Mouse (Mus musculus): ENCODE results near the gene D17H6S53E.
A peak's percentile ranks its signal among the peaks of the same experiment; 100 is the strongest.

DNA sequence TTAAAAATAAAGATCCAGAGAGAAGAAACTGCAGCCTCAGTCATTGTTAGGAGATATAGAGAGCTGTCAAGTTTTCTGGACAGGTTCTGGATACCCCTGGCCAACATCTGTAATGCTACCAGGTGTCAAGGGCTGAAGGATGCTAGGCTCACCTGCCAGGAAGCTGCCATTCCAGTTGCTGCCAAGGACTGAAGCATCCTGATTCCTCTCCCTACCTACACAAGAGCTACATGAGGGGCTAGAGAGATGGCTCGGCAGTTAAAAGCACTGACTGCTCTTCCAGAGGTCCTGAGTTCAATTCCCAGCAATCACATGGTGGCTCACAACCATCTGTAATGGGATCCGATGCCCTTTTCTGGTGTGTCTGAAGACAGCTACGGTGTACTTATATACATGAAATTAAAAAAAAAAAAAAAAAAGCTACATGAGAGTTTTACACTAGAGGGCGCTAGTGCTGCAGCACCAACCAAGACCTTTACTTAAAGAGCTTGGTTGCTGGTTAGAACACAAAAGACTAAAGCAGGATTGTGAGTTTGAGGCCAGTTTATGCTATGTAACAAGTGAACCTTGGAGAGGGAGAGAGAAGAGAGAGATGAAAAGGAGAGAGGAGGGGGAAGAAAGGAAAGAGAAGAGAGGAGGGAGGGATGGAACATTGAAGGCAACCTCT lies 42.5 kb downstream of the D17H6S53E start:
- TF ChIP-seq CTCF (IDR thresholded peaks at IDR 0.05; ENCODE audit: borderline replicate concordance, extremely low read depth, insufficient read depth, insufficient read length), result peak; percentile 58; the same call in 1 of the 2 replicates
- TF ChIP-seq POLR2A (IDR thresholded peaks at IDR 0.05; ENCODE audit: borderline replicate concordance, extremely low read depth, insufficient read depth, insufficient read length, poor library complexity, severe bottlenecking), result no peak
